Comparison of ENCODE assay signal across 9 mouse cellular contexts in genomic region chr11:22561329-22561592, GRCm38 (mm10). TPM values are rescaled to one million over a fixed set of nuclear protein-coding genes. Genes with fewer than 3 reads are reported as not detected.
DNase-seq lines count a peak whose midpoint lies in the region; ATAC-seq and TF ChIP-seq lines count a peak whose summit lies in the region.
"Had no signal": no experiment of that assay in that cellular context is flagged by ENCODE, and none has a peak within 500 bp of the region (broad histone marks: within the 10 kb centered on the region; RNA-seq: fewer than 3 reads in every experiment).

No protein-coding gene starts in this region.

- no peaks in the 10 kb centered on the region for H3K27me3 ChIP-seq in forebrain, embryonic 12.5 days
- no peaks in the 10 kb centered on the region for H3K27me3 ChIP-seq in hindbrain, embryonic 14.5 days (ENCODE audit: control insufficient read depth, insufficient read depth, low read length)
- H3K27me3 ChIP-seq in midbrain, postnatal 0 days (ENCODE audit: insufficient read depth, low read length), result no peaks in the 10 kb centered on the region
- H3K27me3 ChIP-seq in thymus, adult 2 months (ENCODE audit: control insufficient read depth, insufficient read depth, low read length), result no peaks in the 10 kb centered on the region

- no peak for TF ChIP-seq CTCF in layer of hippocampus, adult 2 months (conservative IDR thresholded peaks at IDR 0.05)
- TF ChIP-seq CTCF in midbrain, postnatal 0 days (IDR thresholded peaks at IDR 0.05), result no peak
- no peak for TF ChIP-seq CTCF in thymus, adult 2 months (IDR thresholded peaks at IDR 0.05; ENCODE audit: borderline replicate concordance, control insufficient read depth, extremely low read depth, insufficient read depth, low read length, poor library complexity)

- H3K9ac ChIP-seq in forebrain, embryonic 12.5 days, result no peak overlapping the region
- H3K9ac ChIP-seq in hindbrain, embryonic 14.5 days, result peak overlapping the region; percentile 29
- H3K9ac ChIP-seq in midbrain, postnatal 0 days (replicated peaks; ENCODE audit: low read length, poor library complexity, severe bottlenecking), result no peak overlapping the region

- no peak for DNase-seq in layer of hippocampus, adult 2 months (ENCODE audit: low spot score in 2 of 2)
- DNase-seq in layer of hippocampus, postnatal 36 days, result no peak
- no peak for DNase-seq in hindbrain, embryonic 14.5 days (ENCODE audit: low spot score)
- DNase-seq in midbrain, postnatal 0 days (ENCODE audit: low spot score), result no peak
- DNase-seq in cerebellum, postnatal 25 days, result no peak
- no peak for DNase-seq in thymus, adult 2 months

- H3K27ac ChIP-seq in layer of hippocampus, adult 2 months, result peak overlapping the region; percentile 77
- peak overlapping the region; percentile 74 for H3K27ac ChIP-seq in forebrain, embryonic 12.5 days
- H3K27ac ChIP-seq in hindbrain, embryonic 14.5 days, result peak overlapping the region; percentile 17
- H3K27ac ChIP-seq in midbrain, postnatal 0 days (ENCODE audit: low read depth, low read length), result peak overlapping the region; percentile 55; the same call in 1 of the 2 replicates
- H3K27ac ChIP-seq in thymus, adult 2 months (ENCODE audit: control insufficient read depth, insufficient read depth, low read length), result no peak overlapping the region

- no peak overlapping the region for H3K4me3 ChIP-seq in layer of hippocampus, adult 2 months
- no peak overlapping the region for H3K4me3 ChIP-seq in forebrain, embryonic 12.5 days (replicated peaks)
- no peak overlapping the region for H3K4me3 ChIP-seq in hindbrain, embryonic 14.5 days (replicated peaks; ENCODE audit: low read length)
- no peak overlapping the region for H3K4me3 ChIP-seq in midbrain, postnatal 0 days (ENCODE audit: low read depth, low read length)
- H3K4me3 ChIP-seq in thymus, adult 2 months (ENCODE audit: control insufficient read depth, insufficient read depth, low read length), result no peak overlapping the region
- H3K4me3 ChIP-seq: heart, embryonic 10.5 days had no signal

- H3K4me2 ChIP-seq in forebrain, embryonic 12.5 days, result 0 out of 2 replicates have a peak overlapping the region, but pooled peaks have one; percentile 27
- no peak overlapping the region for H3K4me2 ChIP-seq in hindbrain, embryonic 14.5 days (replicated peaks)
- H3K4me2 ChIP-seq in midbrain, postnatal 0 days (ENCODE audit: low read depth, low read length, poor library complexity, severe bottlenecking), result no peak overlapping the region

- peak; percentile 33; the same call in 1 of the 2 replicates for ATAC-seq in forebrain, embryonic 12.5 days (ENCODE audit: low FRiP score)
- no peak for ATAC-seq in hindbrain, embryonic 14.5 days (ENCODE audit: low FRiP score)
- 0 out of 2 replicates have a peak, but pooled peaks have one; percentile 17 for ATAC-seq in midbrain, postnatal 0 days (ENCODE audit: low FRiP score)
- ATAC-seq: inflammation-experienced regulatory T-cells, adult 6 months had no signal

- no peaks in the 10 kb centered on the region for H3K36me3 ChIP-seq in forebrain, embryonic 12.5 days (replicated peaks)
- H3K36me3 ChIP-seq in hindbrain, embryonic 14.5 days (replicated peaks; ENCODE audit: control insufficient read depth, insufficient read depth), result no peaks in the 10 kb centered on the region
- H3K36me3 ChIP-seq in midbrain, postnatal 0 days (ENCODE audit: insufficient read depth, low read length), result no peaks in the 10 kb centered on the region
- no peaks in the 10 kb centered on the region for H3K36me3 ChIP-seq in thymus, adult 2 months (ENCODE audit: control insufficient read depth, insufficient read depth, low read length)
- H3K36me3 ChIP-seq: heart, embryonic 10.5 days had no signal

- no peak for TF ChIP-seq POLR2A in thymus, adult 2 months (IDR thresholded peaks at IDR 0.05; ENCODE audit: control insufficient read depth, extremely low read depth, insufficient read depth, low read length, poor library complexity)

- peaks cover 15% of the 10 kb centered on the region for H3K4me1 ChIP-seq in forebrain, embryonic 12.5 days
- H3K4me1 ChIP-seq in hindbrain, embryonic 14.5 days (replicated peaks; ENCODE audit: control insufficient read depth, insufficient read depth, low read length), result 0 out of 2 replicates have a peak, but pooled peaks cover 11% of the 10 kb centered on the region
- H3K4me1 ChIP-seq in midbrain, postnatal 0 days (ENCODE audit: insufficient read depth, low read length), result no peaks in the 10 kb centered on the region
- H3K4me1 ChIP-seq in thymus, adult 2 months (replicated peaks; ENCODE audit: control insufficient read depth, insufficient read depth, low read length), result no peaks in the 10 kb centered on the region

- H3K9me3 ChIP-seq in forebrain, embryonic 12.5 days, result no peaks in the 10 kb centered on the region
- H3K9me3 ChIP-seq in hindbrain, embryonic 14.5 days (ENCODE audit: control insufficient read depth, low read length), result no peaks in the 10 kb centered on the region
- H3K9me3 ChIP-seq in midbrain, postnatal 0 days (ENCODE audit: low read length), result no peaks in the 10 kb centered on the region
- H3K9me3 ChIP-seq: heart, embryonic 10.5 days had no signal

- WGBS in forebrain, embryonic 12.5 days, result 85% methylated on average over 4 of the region's 4 CpGs
- WGBS in hindbrain, embryonic 14.5 days, result 90% methylated on average over 4 of the region's 4 CpGs
- 88% methylated on average over 4 of the region's 4 CpGs for WGBS in midbrain, postnatal 0 days
- WGBS in thymus, adult 2 months, result 95% methylated on average over 4 of the region's 4 CpGs

RNA-seq across cellular contexts. Expression of gene Tmem17, which starts 49.4 kb away (rescaled TPM):
- total RNA-seq in layer of hippocampus, adult 2 months (2021), result 1 to 10 TPM; 4.6 to 6.1 TPM
- 1 to 10 TPM; 4.6 to 5.3 TPM for total RNA-seq in layer of hippocampus, postnatal 36 days (2021)
- polyA plus RNA-seq in forebrain, embryonic 12.5 days (2016; fragmentation: Nextera tagmentation; extraction: Ambion mirVana), result 13.6 and 14.1 TPM in 2 replicates
- polyA plus RNA-seq in hindbrain, embryonic 14.5 days (2014; fragmentation: Nextera tagmentation; extraction: Ambion mirVana), result 24.2 and 24.3 TPM in 2 replicates
- total RNA-seq in midbrain, postnatal 0 days (2014; rRNA removed), result 18.0 and 28.0 TPM in 2 replicates
- 24.7 and 26.0 TPM in 2 replicates for polyA plus RNA-seq in midbrain, postnatal 0 days (2015; fragmentation: Nextera tagmentation; extraction: Ambion mirVana)
- 1.2 and 1.6 TPM in 2 replicates for polyA plus RNA-seq in thymus, adult 2 months (2012; rRNA removed)
